8 mouse cellular contexts compared by ENCODE assay signal in the genomic region with DNA sequence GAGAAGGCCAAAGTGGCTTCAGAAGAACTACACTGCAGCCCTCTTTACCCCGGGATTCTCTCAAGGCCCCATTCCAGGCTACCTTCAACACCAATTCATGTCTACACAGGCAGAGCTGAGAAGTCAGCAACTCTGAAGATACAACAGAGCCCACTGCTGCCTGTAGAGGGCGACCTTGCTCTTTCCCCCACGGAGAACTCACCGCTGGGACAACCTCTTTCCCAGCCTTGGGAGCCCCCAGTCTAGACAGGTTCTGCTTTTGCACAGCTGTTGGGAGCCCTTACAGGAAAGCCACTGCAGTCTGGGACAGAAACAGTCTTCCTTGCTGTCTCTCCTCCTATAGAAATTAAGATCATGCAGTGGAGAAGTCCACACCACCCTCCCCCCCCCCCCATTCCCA. TPM values are rescaled to one million over a fixed set of nuclear protein-coding genes. Genes with fewer than 3 reads are reported as not detected.
DNase-seq lines count a peak whose midpoint lies in the region; ATAC-seq and TF ChIP-seq lines count a peak whose summit lies in the region.

No protein-coding gene starts in this region.

- H3K36me3 ChIP-seq in liver, embryonic 14.5 days (replicated peaks; ENCODE audit: control insufficient read depth, insufficient read depth, low read depth): no peaks in the 10 kb centered on the region

- no peak overlapping the region for H3K27ac ChIP-seq in liver, embryonic 14.5 days

- H3K9me3 ChIP-seq in liver, embryonic 14.5 days (ENCODE audit: control insufficient read depth, low read length): no peaks in the 10 kb centered on the region

- ATAC-seq in liver, embryonic 14.5 days (ENCODE audit: insufficient read depth): no peak

- 7% methylated on average over 4 of the region's 4 CpGs for WGBS in liver, embryonic 14.5 days (ENCODE audit: insufficient replicate concordance)

- H3K4me2 ChIP-seq in liver, embryonic 14.5 days (ENCODE audit: low read depth): no peak overlapping the region

- no peaks in the 10 kb centered on the region for H3K27me3 ChIP-seq in liver, embryonic 14.5 days (ENCODE audit: control insufficient read depth, insufficient read depth, low read length)

- peak; percentile 81 for TF ChIP-seq CTCF in liver, embryonic 14.5 days (IDR thresholded peaks at IDR 0.05; ENCODE audit: low read depth)

- H3K4me1 ChIP-seq in liver, embryonic 14.5 days (replicated peaks; ENCODE audit: control insufficient read depth in 2 of 2, insufficient read depth in 2 of 2, low read length in 1 of 2): no peaks in the 10 kb centered on the region

- intact Hi-C loops in gastrocnemius, postnatal 36 days (cut with DNase I): loop anchor here (2.0 kb wide), 1 partner anchor 60 kb away; no protein-coding TSS in a partner anchor

- DNase-seq in 3134 (ENCODE audit: extremely low read depth, insufficient read length, low spot score): peak; percentile 30
- peak; percentile 26 for DNase-seq in MN1 (ENCODE audit: low spot score)
- DNase-seq in cerebellum, postnatal 25 days: peak; percentile 30 to 52
- peak; percentile 53 to 58 for DNase-seq in gastrocnemius, postnatal 36 days
- DNase-seq in kidney, postnatal 14 days: peak; percentile 74
- no peak for DNase-seq in liver, embryonic 14.5 days (ENCODE audit: low read depth in 3 of 3, low spot score in 3 of 3)
- peak; percentile 68 for DNase-seq in ovary, postnatal 14 days (ENCODE audit: low spot score)
- DNase-seq in thymus, postnatal 0 days (ENCODE audit: low spot score): peak; percentile 70

- no peak overlapping the region for H3K9ac ChIP-seq in liver, embryonic 14.5 days (replicated peaks)

- H3K4me3 ChIP-seq in liver, embryonic 14.5 days (ENCODE audit: insufficient read depth in 1 of 2, low read depth in 2 of 2, low read length in 2 of 2): no peak overlapping the region

- TF ChIP-seq EP300 in liver, embryonic 14.5 days (IDR thresholded peaks at IDR 0.05; ENCODE audit: low read depth): no peak

RNA-seq across cellular contexts. Expression of gene Fndc1, which starts 41.5 kb away (rescaled TPM):
- total RNA-seq in gastrocnemius, postnatal 36 days (2021): 10 to 100 TPM; 35.8 to 37.8 TPM
- 0.10 and 0.11 TPM in 2 replicates for polyA plus RNA-seq in liver, embryonic 14.5 days (2012; rRNA removed)
- 0.06 and 0.18 TPM in 2 replicates for polyA plus RNA-seq in liver, embryonic 14.5 days (2014; fragmentation: Nextera tagmentation; extraction: Ambion mirVana)
- polyA plus RNA-seq in thymus, postnatal 0 days (2015; fragmentation: Nextera tagmentation; extraction: Ambion mirVana): 3.6 and 4.0 TPM in 2 replicates

RNA-seq across cellular contexts. Expression of gene Tagap, which starts 57.2 kb away (rescaled TPM):
- 1 to 10 TPM; 1.9 to 2.2 TPM for total RNA-seq in gastrocnemius, postnatal 36 days (2021)
- 0.79 and 0.90 TPM in 2 replicates for polyA plus RNA-seq in liver, embryonic 14.5 days (2012; rRNA removed)
- polyA plus RNA-seq in liver, embryonic 14.5 days (2014; fragmentation: Nextera tagmentation; extraction: Ambion mirVana): 1.3 and 1.6 TPM in 2 replicates
- 4.1 and 4.3 TPM in 2 replicates for polyA plus RNA-seq in thymus, postnatal 0 days (2015; fragmentation: Nextera tagmentation; extraction: Ambion mirVana)

Comparison
In these comparisons a context has a peak if more than half of its experiments do, and no peak if none do; other contexts are left out.
1. DNase-seq: peak in 3134 (single experiment), MN1 (single experiment), cerebellum, postnatal 25 days (2 of 2), gastrocnemius, postnatal 36 days (2 of 2), kidney, postnatal 14 days (single experiment), ovary, postnatal 14 days (single experiment) and thymus, postnatal 0 days (single experiment); none in liver, embryonic 14.5 days (0 of 3).